Mouse (Mus musculus) embryonic facial prominence, embryonic 15.5 days (tissue): ENCODE results near the gene Ssh3. TPM values are rescaled to one million over a fixed set of nuclear protein-coding genes. Genes with fewer than 3 reads are reported as not detected.
"Not testable (repeated sequence)": the region's sequence is repeated elsewhere in the genome, so short reads cannot be mapped to it uniquely, and the experiment has no call there.

ENCODE experiments used
- ATAC-seq: fragments of 200-750 bp; cut with Nextera tagmentation; 2 replicates; pipeline ENCODE4 v1.8.0; 2017; ENCODE audit warnings: low read depth, moderate TSS enrichment; ENCODE audit not compliant: insufficient number of reproducible peaks, low FRiP score, low TSS enrichment
- H3K27ac ChIP-seq: fragments of 300-500 bp; sonication (generic); replicated peaks from 2 replicates; pipeline ENCODE4 v1.5.1; 2015; ENCODE audit warnings: mild to moderate bottlenecking, inconsistent platforms
- H3K27me3 ChIP-seq: fragments of 300-500 bp; sonication (generic); 2 replicates; pipeline ENCODE4 v1.6.1; 2015; ENCODE audit warnings: inconsistent platforms
- H3K36me3 ChIP-seq: fragments of 300-500 bp; sonication (generic); 2 replicates; pipeline ENCODE4 v1.6.1; 2015; ENCODE audit warnings: mild to moderate bottlenecking, inconsistent platforms
- H3K4me1 ChIP-seq: fragments of 300-500 bp; sonication (generic); 2 replicates; pipeline ENCODE4 v1.6.1; 2015; ENCODE audit warnings: inconsistent platforms
- H3K4me2 ChIP-seq: fragments of 300-500 bp; sonication (generic); replicated peaks from 2 replicates; pipeline ENCODE4 v1.6.1; 2015; ENCODE audit warnings: mild to moderate bottlenecking, inconsistent platforms
- H3K4me3 ChIP-seq: fragments of 300-500 bp; sonication (generic); replicated peaks from 2 replicates; pipeline ENCODE4 v1.5.1; 2015; ENCODE audit warnings: mild to moderate bottlenecking, inconsistent platforms
- H3K9ac ChIP-seq: fragments of 300-500 bp; sonication (generic); 2 replicates; pipeline ENCODE4 v1.6.1; 2015; ENCODE audit warnings: inconsistent platforms
- H3K9me3 ChIP-seq: fragments of 300-500 bp; sonication (generic); replicated peaks from 2 replicates; pipeline ENCODE4 v1.6.1; 2016; ENCODE audit warnings: inconsistent platforms
- WGBS: fragments of 180-500 bp; shearing (Covaris S2); methylation state at CpG from one replicate; pipeline ENCODE4 v1.1.7; 2015; 5-methylcytosine and 5-hydroxymethylcytosine counted together
- polyA plus RNA-seq: library from polyadenylated mRNA; unstranded; fragments of >200 nt; fragmentation: Nextera tagmentation; extraction: Ambion mirVana; gene quantifications from 2 replicates; pipeline ENCODE4 v1.2.1, GENCODE M21; 2015

The Ssh3 gene
- polyA plus RNA-seq, 1 experiment from 2014 or later = 34.4 TPM

GRCm38 (mm10) chr19:4263702-4264101, 5.3 kb downstream of the Ssh3 start:
- H3K36me3 ChIP-seq = peaks cover 7% of the 10 kb centered on the region
- H3K9ac ChIP-seq = no peak overlapping the region
- H3K4me2 ChIP-seq = no peak overlapping the region
- ATAC-seq = no peak
- no peaks in the 10 kb centered on the region for H3K9me3 ChIP-seq
- no peak overlapping the region for H3K4me3 ChIP-seq
- H3K27me3 ChIP-seq = 0 out of 2 replicates have a peak, but pooled peaks cover 4% of the 10 kb centered on the region
- H3K4me1 ChIP-seq = peaks cover 10% of the 10 kb centered on the region
- no peak overlapping the region for H3K27ac ChIP-seq
- 62% methylated on average over 14 of the region's 14 CpGs for WGBS

GRCm38 (mm10) chr19:4262756-4263155, 6.2 kb downstream of the Ssh3 start:
- Histone ChIP-seq H3K27me3 (no peaks in the 10 kb centered on the region), H3K9ac (no peak overlapping the region), H3K36me3 (peaks cover 7% of the 10 kb centered on the region), H3K4me1 (peaks cover 4% of the 10 kb centered on the region), H3K27ac (no peak overlapping the region), H3K4me2 (no peak overlapping the region), H3K9me3 (no peaks in the 10 kb centered on the region), H3K4me3 (no peak overlapping the region)
- WGBS = 73% methylated on average over 6 of the region's 6 CpGs
- ATAC-seq = no peak

DNA sequence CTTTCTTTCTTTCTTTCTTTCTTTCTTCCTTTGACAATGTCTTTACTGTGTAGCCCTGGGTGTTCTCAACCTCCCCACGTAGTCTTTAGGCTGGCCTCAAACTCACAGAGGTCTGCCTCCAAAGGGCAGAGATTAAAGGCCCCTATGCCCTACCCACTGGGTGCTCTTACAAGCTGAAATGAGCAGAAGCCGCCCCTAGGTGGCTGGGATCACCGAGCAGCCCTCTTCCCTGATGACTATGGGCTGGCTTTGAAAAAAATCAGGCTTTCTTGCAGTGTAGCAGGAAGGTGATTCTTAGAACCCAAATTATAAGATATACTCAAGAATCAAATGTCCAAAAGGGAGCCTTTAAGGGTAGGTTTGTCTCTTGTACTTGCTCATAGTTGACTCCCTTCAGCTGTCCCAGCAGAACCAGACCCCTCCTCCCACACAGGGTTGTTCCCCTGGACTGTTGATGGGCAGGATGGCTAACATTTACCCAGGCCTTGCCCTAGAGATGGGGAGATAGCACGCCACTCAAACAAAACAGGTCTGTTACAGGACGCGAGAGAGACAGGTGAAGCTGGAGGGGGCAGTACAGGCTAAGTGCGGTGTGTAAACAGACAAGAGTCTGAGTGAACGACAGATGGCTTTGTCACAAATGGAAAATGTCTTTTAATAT, 7.8 kb downstream of the Ssh3 start:
- H3K4me3 ChIP-seq = no peak overlapping the region
- ATAC-seq = no peak
- H3K4me1 ChIP-seq = peaks cover 10% of the 10 kb centered on the region; the same call in 1 of the 2 replicates
- WGBS = 53% methylated on average over 8 of the region's 8 CpGs
- no peaks in the 10 kb centered on the region for H3K9me3 ChIP-seq
- peaks cover 7% of the 10 kb centered on the region for H3K36me3 ChIP-seq
- no peak overlapping the region for H3K4me2 ChIP-seq
- H3K9ac ChIP-seq = no peak overlapping the region
- H3K27ac ChIP-seq = no peak overlapping the region
- H3K27me3 ChIP-seq = no peaks in the 10 kb centered on the region

DNA sequence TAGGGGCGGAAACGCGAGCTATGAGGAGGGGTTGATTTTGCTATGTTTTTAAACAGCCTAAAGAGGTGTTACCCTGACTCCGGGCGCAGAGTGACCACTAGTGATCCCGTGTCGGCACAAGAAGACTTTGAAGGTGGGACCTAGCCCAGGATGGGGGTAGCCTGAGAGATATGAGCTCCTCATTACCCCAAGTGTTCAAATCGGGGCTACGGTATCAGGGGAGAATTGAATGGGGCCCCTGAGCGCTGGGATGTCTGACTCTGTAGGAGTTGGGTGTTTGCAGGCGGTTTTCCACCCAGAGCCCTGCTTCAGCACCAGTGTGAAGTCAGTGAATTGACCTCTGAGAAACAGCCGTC, 11.1 kb downstream of the Ssh3 start:
- H3K4me3 ChIP-seq = peak overlapping the region; percentile 54
- H3K4me2 ChIP-seq = peak overlapping the region; percentile 75
- no peaks in the 10 kb centered on the region for H3K36me3 ChIP-seq
- 18% methylated on average over 12 of the region's 12 CpGs for WGBS
- H3K9ac ChIP-seq = peak overlapping the region; percentile 41
- no peaks in the 10 kb centered on the region for H3K9me3 ChIP-seq
- H3K27me3 ChIP-seq = no peaks in the 10 kb centered on the region
- no peak overlapping the region for H3K27ac ChIP-seq
- peaks cover 10% of the 10 kb centered on the region; the same call in 1 of the 2 replicates for H3K4me1 ChIP-seq
- 0 out of 2 replicates have a peak, but pooled peaks have one; percentile 6 for ATAC-seq

DNA sequence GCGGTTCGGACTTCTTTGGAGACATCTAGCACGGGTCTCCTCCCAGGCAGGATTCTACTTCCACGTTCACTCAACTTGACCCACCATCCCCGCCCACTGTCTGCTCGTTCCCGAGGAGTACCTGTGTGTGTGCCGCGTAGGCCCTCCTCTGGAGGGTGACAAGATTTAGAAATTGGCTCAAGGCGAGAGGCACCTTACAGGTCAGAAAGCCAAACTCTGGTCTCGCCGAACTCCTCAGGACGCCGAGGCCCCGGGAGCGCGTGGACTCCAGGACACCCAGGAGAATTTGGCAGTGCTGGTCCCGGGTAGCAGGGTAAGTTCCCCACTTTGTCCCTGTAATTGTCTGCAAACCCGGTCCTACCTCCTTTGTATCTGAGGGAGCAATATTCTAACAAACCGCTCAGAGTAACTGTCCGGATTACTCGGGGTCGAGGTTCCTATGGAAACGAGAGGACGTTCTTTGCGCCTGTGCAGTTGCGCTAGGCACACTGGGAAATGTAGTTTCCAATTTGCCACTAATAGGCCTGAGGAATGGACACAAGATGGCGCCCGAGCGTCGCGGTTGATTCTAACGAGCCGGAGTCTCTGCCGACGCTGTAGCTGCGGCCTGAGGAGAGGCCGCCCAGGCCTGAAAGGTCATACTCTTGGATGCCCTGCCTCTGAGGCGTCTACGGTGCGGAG, 11.6 kb downstream of the Ssh3 start:
- H3K27me3 ChIP-seq = no peaks in the 10 kb centered on the region
- H3K4me2 ChIP-seq = peak overlapping the region; percentile 75
- H3K4me3 ChIP-seq = peak overlapping the region; percentile 54
- H3K9ac ChIP-seq = peak overlapping the region; percentile 41
- H3K27ac ChIP-seq = no peak overlapping the region
- H3K9me3 ChIP-seq = no peaks in the 10 kb centered on the region
- WGBS = under 1% methylated on average over 41 of the region's 41 CpGs
- H3K4me1 ChIP-seq = peaks cover 10% of the 10 kb centered on the region; the same call in 1 of the 2 replicates
- H3K36me3 ChIP-seq = no peaks in the 10 kb centered on the region
- ATAC-seq = peak; percentile 89

DNA sequence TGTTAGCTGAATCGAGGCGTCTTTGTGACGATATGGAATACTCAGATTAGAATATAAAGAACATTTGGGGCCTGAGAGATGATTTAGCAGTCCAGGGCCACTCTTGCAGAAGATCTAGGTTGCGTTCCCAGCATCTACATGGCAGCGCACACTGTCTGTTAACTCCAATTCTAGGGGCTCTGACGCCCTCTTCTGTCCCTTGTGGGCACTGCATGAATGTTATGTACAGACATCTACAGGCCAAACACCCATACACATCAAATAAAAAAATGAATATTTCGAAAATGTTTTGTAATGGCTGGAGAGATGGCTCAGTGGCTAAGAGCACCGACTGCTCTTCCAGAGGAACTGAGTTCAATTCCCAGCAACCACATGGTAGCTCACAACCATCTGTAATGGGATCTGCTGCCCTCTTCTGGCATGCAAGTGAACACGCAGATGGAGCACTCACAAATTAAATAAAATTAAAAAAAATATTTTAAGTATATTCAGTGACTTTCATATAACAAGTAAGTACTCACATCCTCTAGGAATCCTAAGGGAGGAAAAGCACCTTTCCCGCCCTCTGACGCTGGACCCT, 13.3 kb downstream of the Ssh3 start:
- 76% methylated on average over 11 of the region's 11 CpGs for WGBS
- no peaks in the 10 kb centered on the region for H3K27me3 ChIP-seq
- no peak overlapping the region for H3K9ac ChIP-seq
- no peak overlapping the region for H3K4me2 ChIP-seq
- no peaks in the 10 kb centered on the region for H3K9me3 ChIP-seq
- H3K4me3 ChIP-seq = no peak overlapping the region
- no peaks in the 10 kb centered on the region for H3K36me3 ChIP-seq
- H3K27ac ChIP-seq = no peak overlapping the region
- peaks cover 10% of the 10 kb centered on the region; the same call in 1 of the 2 replicates for H3K4me1 ChIP-seq
- no peak for ATAC-seq

DNA sequence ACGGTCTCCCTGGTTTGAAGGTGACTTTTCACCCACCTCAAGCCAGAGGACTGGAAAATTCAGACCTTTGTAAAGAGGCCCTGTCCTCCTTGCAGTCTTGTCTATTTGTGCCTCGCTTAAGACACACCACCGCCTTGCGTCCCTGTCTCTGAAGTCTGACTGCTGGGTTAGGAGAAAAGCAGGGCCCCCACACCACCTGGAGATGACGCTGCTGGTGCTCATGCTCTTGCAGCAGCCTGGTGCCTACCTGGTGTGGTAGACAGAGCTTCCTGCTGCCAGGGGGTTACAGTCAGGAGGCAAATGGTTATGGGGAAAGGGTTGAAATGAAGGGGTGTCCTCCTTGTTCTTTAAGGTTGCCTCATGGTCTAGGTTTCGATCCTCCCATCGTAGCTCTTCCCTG, 14.8 kb downstream of the Ssh3 start:
- Histone ChIP-seq H3K27ac (no peak overlapping the region), H3K4me2 (no peak overlapping the region), H3K4me1 (peaks cover 10% of the 10 kb centered on the region; the same call in 1 of the 2 replicates), H3K4me3 (no peak overlapping the region), H3K27me3 (no peaks in the 10 kb centered on the region), H3K36me3 (no peaks in the 10 kb centered on the region), H3K9ac (no peak overlapping the region), H3K9me3 (no peaks in the 10 kb centered on the region)
- ATAC-seq = no peak
- 87% methylated on average over 7 of the region's 7 CpGs for WGBS

GRCm38 (mm10) chr19:4248683-4249082, 20.3 kb downstream of the Ssh3 start:
- ATAC-seq, H3K9ac ChIP-seq, H3K4me3 ChIP-seq, H3K27ac ChIP-seq, H3K36me3 ChIP-seq, H3K4me1 ChIP-seq, H3K27me3 ChIP-seq, H3K4me2 ChIP-seq, H3K9me3 ChIP-seq: not testable (repeated sequence)
- WGBS = 63% methylated on average over 1 of the region's 1 CpGs

DNA sequence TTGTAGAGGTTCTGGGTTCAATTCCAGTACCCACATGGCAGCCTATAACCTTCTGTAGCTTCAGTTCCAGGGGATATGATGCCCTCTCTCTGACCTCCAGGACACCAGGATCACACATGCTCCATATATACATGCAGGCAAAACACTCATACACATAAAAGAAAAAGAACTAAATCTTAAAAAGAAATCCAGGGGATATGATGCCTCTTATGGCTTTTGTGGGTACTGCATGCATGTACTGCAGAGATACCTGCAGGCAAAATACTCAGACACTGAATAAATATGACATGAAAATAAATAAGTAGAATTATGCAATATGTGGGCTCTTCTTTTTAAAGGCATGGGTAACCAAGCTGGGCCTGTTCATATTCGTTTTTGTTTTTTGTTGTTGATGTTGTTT, 22.0 kb downstream of the Ssh3 start:
- Histone ChIP-seq H3K4me3 (no peak overlapping the region), H3K27me3 (no peaks in the 10 kb centered on the region), H3K9me3 (no peaks in the 10 kb centered on the region), H3K36me3 (no peaks in the 10 kb centered on the region), H3K4me2 (no peak overlapping the region), H3K9ac (no peak overlapping the region), H3K4me1 (no peaks in the 10 kb centered on the region), H3K27ac (no peak overlapping the region)
- no peak for ATAC-seq
- 48% methylated on average over 1 of the region's 1 CpGs for WGBS

DNA sequence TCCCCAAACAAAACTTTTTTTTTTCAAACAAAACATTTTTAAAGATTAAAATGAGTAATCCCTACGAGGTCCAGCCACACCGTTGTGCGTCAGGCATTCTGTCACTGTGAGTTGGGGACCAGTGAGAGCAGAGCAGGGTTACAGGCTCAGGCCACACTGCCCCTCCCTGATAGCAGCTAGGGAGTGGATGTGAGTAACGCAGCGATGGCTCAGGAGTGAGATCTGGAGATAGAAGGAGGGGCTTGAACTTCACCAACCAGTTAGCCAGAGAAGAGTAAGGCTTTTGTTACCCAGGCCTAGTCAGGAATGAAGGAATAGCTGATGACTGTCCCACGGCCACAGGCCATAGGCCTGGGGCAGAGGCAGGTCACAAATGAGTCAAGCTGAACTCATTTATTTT, 24.2 kb downstream of the Ssh3 start:
- Histone ChIP-seq H3K4me2 (no peak overlapping the region), H3K9me3 (no peaks in the 10 kb centered on the region), H3K27ac (no peak overlapping the region), H3K4me1 (no peaks in the 10 kb centered on the region), H3K27me3 (no peaks in the 10 kb centered on the region), H3K4me3 (no peak overlapping the region), H3K9ac (no peak overlapping the region), H3K36me3 (no peaks in the 10 kb centered on the region)
- ATAC-seq = no peak
- 77% methylated on average over 6 of the region's 6 CpGs for WGBS

GRCm38 (mm10) chr19:4242416-4242815, 26.6 kb downstream of the Ssh3 start:
- H3K4me1 ChIP-seq = no peaks in the 10 kb centered on the region
- no peaks in the 10 kb centered on the region for H3K27me3 ChIP-seq
- no peak for ATAC-seq
- no peaks in the 10 kb centered on the region for H3K36me3 ChIP-seq
- H3K9me3 ChIP-seq = no peaks in the 10 kb centered on the region
- H3K4me2 ChIP-seq = no peak overlapping the region
- 61% methylated on average over 3 of the region's 3 CpGs for WGBS
- no peak overlapping the region for H3K9ac ChIP-seq
- H3K4me3 ChIP-seq = no peak overlapping the region
- H3K27ac ChIP-seq = no peak overlapping the region
